Mouse (Mus musculus) heart, adult 18-20 months (tissue): ENCODE measurements around the gene Gm960. TPM values are rescaled to one million over a fixed set of nuclear protein-coding genes. Genes with fewer than 3 reads are reported as not detected.
"Not testable (repeated sequence)": the region's sequence is repeated elsewhere in the genome, so short reads cannot be mapped to it uniquely, and the experiment has no call there.

ENCODE experiments used
- DNase-seq, 2 experiments: peaks; one replicate each; pipeline ENCODE4 v3.0.0; 2021 to 2022; ENCODE audit warnings: mixed read lengths in 1 of 2
- microRNA-seq, 2 experiments: library from miRNA; unstranded; fragments of <30 nt; microRNA quantifications; one replicate each; pipeline ENCODE4 v1.2.0; 2022
- total RNA-seq, 2 experiments: library from RNA; stranded (reverse); gene quantifications; 2 replicates each; pipeline ENCODE4 v1.2.3; 2021

Gene Gm960
- total RNA-seq, 2 experiments from 2014 or later, result not detected

DNA sequence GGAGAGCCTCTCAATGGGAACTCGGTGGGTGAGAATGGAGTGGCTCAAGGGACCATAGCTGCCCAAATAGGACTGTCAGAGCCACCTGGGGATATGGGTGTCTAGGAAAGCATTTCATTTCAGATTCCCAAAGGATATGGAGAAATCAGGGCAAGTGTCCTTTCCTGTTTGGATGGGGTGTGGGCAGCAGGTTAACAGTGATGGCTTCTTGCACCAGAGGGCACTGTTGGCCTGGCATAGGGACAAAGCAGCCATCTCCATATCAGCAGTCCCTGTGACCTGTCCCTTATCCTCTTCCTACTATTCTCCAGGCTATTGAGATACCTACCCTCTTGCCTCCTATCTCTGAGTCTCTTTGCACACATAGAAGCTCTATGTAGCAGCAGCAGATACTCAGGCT is 109.4 kb downstream of the Gm960 start:
- peak in 1 of 2 experiments; percentile 26 for DNase-seq

DNA sequence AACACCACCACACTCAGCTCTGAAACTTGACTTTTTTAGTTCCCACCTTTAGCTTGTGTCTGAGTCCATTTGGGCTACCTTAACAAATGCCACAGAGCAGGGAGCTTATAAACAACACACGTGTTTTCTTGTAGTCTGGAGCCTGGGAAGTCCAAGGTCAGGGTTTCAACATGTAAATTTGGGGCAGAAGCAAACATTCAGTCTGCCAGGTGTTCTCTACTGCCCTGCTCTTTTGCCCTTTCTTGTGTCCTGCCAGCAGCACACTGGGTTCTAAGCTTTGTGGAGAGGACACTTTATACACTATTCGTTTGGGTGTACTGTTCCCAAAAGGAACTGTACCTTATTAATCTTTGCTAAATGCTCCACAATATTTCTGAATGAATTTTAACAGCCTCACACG is 110.0 kb downstream of the Gm960 start:
- DNase-seq, result no peak

DNA sequence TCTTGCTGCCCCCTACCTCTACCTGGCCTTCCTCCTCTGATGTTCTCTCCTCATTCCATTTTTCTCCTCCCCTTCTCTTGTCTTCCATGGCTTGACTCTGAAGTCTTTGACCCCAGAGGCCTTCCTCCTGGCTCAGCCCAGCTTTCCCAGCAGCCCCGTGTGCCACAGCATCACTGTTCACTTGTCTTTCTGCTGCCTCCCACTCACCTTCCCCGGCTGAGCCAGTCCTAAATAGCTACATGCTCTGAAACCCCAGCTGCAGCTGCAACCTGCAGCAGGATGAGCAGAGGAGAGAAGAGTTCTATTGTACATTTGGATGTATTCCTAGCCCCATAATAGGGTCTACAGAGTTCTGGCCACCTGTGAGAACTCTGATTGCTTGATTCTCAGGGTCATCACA is 111.0 kb downstream of the Gm960 start:
- DNase-seq, result no peak

DNA sequence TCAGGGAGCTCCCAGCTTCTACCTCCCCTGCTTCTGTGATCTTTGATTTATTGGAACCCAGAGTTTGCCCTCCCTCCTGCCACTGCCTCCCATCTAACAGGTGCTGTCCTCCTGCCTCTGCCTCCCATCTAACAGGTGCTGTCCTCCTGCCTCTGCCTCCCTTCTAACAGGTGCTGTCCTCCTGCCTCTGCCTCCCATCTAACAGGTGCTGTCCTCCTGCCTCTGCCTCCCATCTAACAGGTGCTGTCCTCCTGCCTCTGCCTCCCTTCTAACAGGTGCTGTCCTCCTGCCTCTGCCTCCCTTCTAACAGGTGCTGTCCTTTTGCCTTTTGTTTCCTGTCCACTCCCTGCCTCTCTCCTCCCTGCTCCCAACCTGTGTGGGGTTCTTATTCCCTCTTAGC is 111.7 kb downstream of the Gm960 start:
- not testable (repeated sequence) for DNase-seq

DNA sequence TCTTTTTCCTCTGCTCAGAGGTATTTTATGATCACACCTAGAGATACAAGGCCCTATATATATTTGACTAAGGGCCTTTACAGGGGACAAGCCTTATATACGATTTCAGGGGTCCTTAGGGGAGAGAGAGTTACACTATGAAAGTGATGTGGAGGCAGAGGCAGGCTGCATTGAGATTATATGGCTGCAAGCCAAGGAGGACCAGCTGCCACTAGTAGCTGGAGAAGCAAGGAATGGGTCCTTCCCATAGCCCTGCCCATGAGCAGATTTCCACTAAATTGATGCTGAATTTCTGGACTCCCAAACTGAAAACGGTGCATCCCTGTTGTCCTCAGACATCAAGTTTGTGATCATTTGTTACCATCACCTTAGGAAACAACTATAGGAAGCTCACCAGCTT is 114.6 kb downstream of the Gm960 start:
- DNase-seq, result no peak

DNA sequence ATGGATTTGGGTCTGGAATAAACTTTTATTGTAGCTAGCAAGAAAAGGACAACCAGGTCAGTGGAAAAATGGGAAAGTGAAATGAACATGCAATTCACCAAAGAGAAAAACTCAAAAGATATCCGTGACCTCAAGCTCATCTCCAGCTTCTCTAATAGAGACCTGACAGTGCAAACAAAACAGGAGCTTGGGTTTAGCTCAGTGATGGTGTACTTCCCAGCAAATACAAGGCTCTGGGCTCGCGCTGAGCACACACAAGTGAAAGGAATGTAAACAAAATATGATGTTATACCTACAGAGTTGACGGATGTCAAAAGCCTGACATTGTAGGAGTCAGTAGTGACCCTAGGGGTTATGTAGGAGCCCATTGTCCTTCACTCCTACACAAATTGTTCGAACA is 119.2 kb downstream of the Gm960 start:
- no peak for DNase-seq

DNA sequence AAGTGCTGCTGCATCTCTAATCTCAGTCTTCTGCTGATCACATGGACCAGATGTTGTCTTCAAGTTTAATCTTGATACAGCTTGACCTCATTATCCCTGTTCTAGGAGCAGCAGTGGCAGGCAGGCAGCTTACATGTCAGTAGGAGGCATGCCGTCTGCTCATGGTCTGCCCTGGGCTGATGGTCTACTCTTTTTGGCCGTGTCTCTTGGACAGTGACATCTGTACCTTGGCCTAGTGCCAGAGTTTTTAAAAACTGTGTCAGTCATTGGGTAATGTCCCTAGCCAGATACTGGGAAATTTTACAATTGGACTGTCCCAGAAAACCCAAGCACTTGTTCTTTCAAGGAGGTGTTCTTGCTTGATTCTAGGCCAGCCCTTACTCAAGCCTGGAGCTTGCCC is 119.7 kb downstream of the Gm960 start:
- peak; percentile 68 to 80 for DNase-seq

Small RNAs within 50 kb of the gene (microRNA-seq; reads per million reads assigned to microRNA genes)
- gene Mir6986, result 1.1 to 1.6 reads per million in 2 experiments

Other genes with a start within 250 kb of the Gm960 start
- 1 to 10 TPM; 4.2 to 7.2 TPM for gene Syt12, start 221.2 kb downstream of the Gm960 start, total RNA-seq
- gene 2010003K11Rik, start 200.1 kb downstream of the Gm960 start, total RNA-seq, result 1 to 10 TPM in 1 of 2 experiments, not detected in 1; 1.2 TPM
- 10 to 100 TPM; 44.9 to 96.4 TPM for gene Pcx, start 188.2 kb downstream of the Gm960 start, total RNA-seq
- gene Lrfn4, start 83.0 kb downstream of the Gm960 start, total RNA-seq, result 1 to 10 TPM; 5.4 to 8.5 TPM
- 10 to 100 TPM in 1 of 2 experiments, 1 to 10 TPM in 1; 9.1 to 10.3 TPM for gene Rce1, start 73.0 kb downstream of the Gm960 start, total RNA-seq
- gene Sptbn2, start 12.5 kb upstream of the Gm960 start, total RNA-seq, result under 1 TPM; 0.22 to 0.98 TPM
- gene Rbm4b, start 57.8 kb upstream of the Gm960 start, total RNA-seq, result 1 to 10 TPM; 7.8 to 8.6 TPM
- gene Rbm4, start 95.2 kb upstream of the Gm960 start, total RNA-seq, result 10 to 100 TPM; 38.8 to 43.3 TPM
- 10 to 100 TPM; 15.4 to 19.4 TPM for gene Gm21992, start 112.9 kb upstream of the Gm960 start, total RNA-seq
- gene Rbm14, start 113.0 kb upstream of the Gm960 start, total RNA-seq, result 10 to 100 TPM; 16.6 to 17.9 TPM
- 10 to 100 TPM; 30.0 to 30.6 TPM for gene Ccs, start 140.7 kb upstream of the Gm960 start, total RNA-seq
- gene Ccdc87, start 140.7 kb upstream of the Gm960 start, total RNA-seq, result under 1 TPM in 1 of 2 experiments, not detected in 1; 0.10 TPM
- 10 to 100 TPM; 73.4 to 76.3 TPM for gene Ctsf, start 156.5 kb upstream of the Gm960 start, total RNA-seq
- under 1 TPM; 0.42 to 0.49 TPM for gene Actn3, start 179.2 kb upstream of the Gm960 start, total RNA-seq
- 1 to 10 TPM; 2.4 to 3.1 TPM for gene Zdhhc24, start 180.0 kb upstream of the Gm960 start, total RNA-seq
- gene Bbs1, start 208.0 kb upstream of the Gm960 start, total RNA-seq, result 1 to 10 TPM; 2.8 to 3.1 TPM
- 10 to 100 TPM; 15.6 to 18.2 TPM for gene Dpp3, start 229.6 kb upstream of the Gm960 start, total RNA-seq
- gene Peli3, start 244.5 kb upstream of the Gm960 start, total RNA-seq, result 1 to 10 TPM; 3.5 to 3.8 TPM